Mouse (Mus musculus): ENCODE data around the gene Parp9. TPM values are rescaled to one million over a fixed set of nuclear protein-coding genes. Genes with fewer than 3 reads are reported as not detected.
A peak's percentile ranks its signal among the peaks of the same experiment; 100 is the strongest.
"Not testable (repeated sequence)": the region's sequence is repeated elsewhere in the genome, so short reads cannot be mapped to it uniquely, and the experiment has no call there.

Gene Parp9
- polyA plus RNA-seq, 1 experiment from 2014 or later = 6.8 TPM

GRCm38 (mm10) chr16:35933181-35933580, 5.1 kb upstream of the Parp9 start:
- H3K36me3 ChIP-seq = peaks cover 11% of the 10 kb centered on the region; the same call in 1 of the 2 replicates
- no peak overlapping the region for H3K9ac ChIP-seq
- no peak for ATAC-seq (ENCODE audit: low read depth)
- no peak overlapping the region for H3K4me2 ChIP-seq
- H3K4me3 ChIP-seq (replicated peaks) = no peak overlapping the region
- peaks cover 11% of the 10 kb centered on the region for H3K4me1 ChIP-seq (replicated peaks)
- no peaks in the 10 kb centered on the region for H3K9me3 ChIP-seq (replicated peaks)
- no peaks in the 10 kb centered on the region for H3K27me3 ChIP-seq
- no peak for DNase-seq
- no peak overlapping the region for H3K27ac ChIP-seq
- 75% methylated on average over 10 of the region's 10 CpGs for WGBS (ENCODE audit: insufficient replicate concordance)

- Histone ChIP-seq H3K9me3 (replicated peaks) (no peaks in the 10 kb centered on the region), H3K27ac (peak overlapping the region; percentile 68), H3K4me2 (peak overlapping the region; percentile 92), H3K36me3 (peaks cover 6% of the 10 kb centered on the region; the same call in 1 of the 2 replicates), H3K9ac (peak overlapping the region; percentile 86), H3K27me3 (no peaks in the 10 kb centered on the region), H3K4me3 (replicated peaks) (peak overlapping the region; percentile 86), H3K4me1 (replicated peaks) (peaks cover 26% of the 10 kb centered on the region)
- peak; percentile 54 for ATAC-seq (ENCODE audit: low read depth)
- peak; percentile 8 for DNase-seq
- 2% methylated on average over 6 of the region's 6 CpGs for WGBS (ENCODE audit: insufficient replicate concordance)
Observed at GRCm38 (mm10) chr16:35939261-35939660, 991 bp downstream of the Parp9 start.

- DNase-seq (peak; percentile 75), ATAC-seq (ENCODE audit: low read depth) (peak; percentile 73)
- Histone ChIP-seq H3K4me3 (replicated peaks) (peak overlapping the region; percentile 86), H3K4me2 (peak overlapping the region; percentile 92), H3K27me3 (no peaks in the 10 kb centered on the region), H3K9ac (peak overlapping the region; percentile 86), H3K36me3 (peaks cover 6% of the 10 kb centered on the region; the same call in 1 of the 2 replicates), H3K9me3 (replicated peaks) (no peaks in the 10 kb centered on the region), H3K4me1 (replicated peaks) (peaks cover 26% of the 10 kb centered on the region), H3K27ac (no peak overlapping the region)
- WGBS (ENCODE audit: insufficient replicate concordance) = 5% methylated on average over 9 of the region's 9 CpGs
Observed at GRCm38 (mm10) chr16:35939690-35940089, 1.4 kb downstream of the Parp9 start.

- Histone ChIP-seq H3K4me2 (no peak overlapping the region), H3K36me3 (peaks cover 6% of the 10 kb centered on the region; the same call in 1 of the 2 replicates), H3K4me1 (replicated peaks) (peaks cover 26% of the 10 kb centered on the region), H3K9me3 (replicated peaks) (no peaks in the 10 kb centered on the region), H3K4me3 (replicated peaks) (no peak overlapping the region), H3K27me3 (no peaks in the 10 kb centered on the region), H3K27ac (no peak overlapping the region), H3K9ac (no peak overlapping the region)
- DNase-seq (peak; percentile 29), ATAC-seq (ENCODE audit: low read depth) (no peak)
- 60% methylated on average over 7 of the region's 7 CpGs for WGBS (ENCODE audit: insufficient replicate concordance)
Observed at GRCm38 (mm10) chr16:35941382-35941781, 3.1 kb downstream of the Parp9 start.

- H3K4me2 ChIP-seq = no peak overlapping the region
- H3K36me3 ChIP-seq = peaks cover 11% of the 10 kb centered on the region; the same call in 1 of the 2 replicates
- no peak overlapping the region for H3K4me3 ChIP-seq (replicated peaks)
- WGBS (ENCODE audit: insufficient replicate concordance) = 70% methylated on average over 5 of the region's 5 CpGs
- no peaks in the 10 kb centered on the region for H3K9me3 ChIP-seq (replicated peaks)
- no peak overlapping the region for H3K9ac ChIP-seq
- H3K27ac ChIP-seq = no peak overlapping the region
- ATAC-seq (ENCODE audit: low read depth) = no peak
- no peaks in the 10 kb centered on the region for H3K27me3 ChIP-seq
- DNase-seq = no peak
- H3K4me1 ChIP-seq (replicated peaks) = no peaks in the 10 kb centered on the region
Observed at GRCm38 (mm10) chr16:35949264-35949663, 11.0 kb downstream of the Parp9 start.

GRCm38 (mm10) chr16:35951216-35951615, 12.9 kb downstream of the Parp9 start:
- Histone ChIP-seq H3K27me3 (no peaks in the 10 kb centered on the region), H3K9ac (no peak overlapping the region), H3K4me2 (no peak overlapping the region), H3K4me3 (replicated peaks) (no peak overlapping the region), H3K27ac (no peak overlapping the region), H3K4me1 (replicated peaks) (no peaks in the 10 kb centered on the region), H3K9me3 (replicated peaks) (no peaks in the 10 kb centered on the region), H3K36me3 (peaks cover 11% of the 10 kb centered on the region; the same call in 1 of the 2 replicates)
- ATAC-seq (ENCODE audit: low read depth) (no peak), DNase-seq (no peak)
- 86% methylated on average over 3 of the region's 3 CpGs for WGBS (ENCODE audit: insufficient replicate concordance)

GRCm38 (mm10) chr16:35952628-35953130, 14.4 kb downstream of the Parp9 start:
- Histone ChIP-seq H3K9ac (no peak overlapping the region), H3K27me3 (no peaks in the 10 kb centered on the region), H3K4me2 (no peak overlapping the region), H3K4me1 (replicated peaks) (no peaks in the 10 kb centered on the region), H3K36me3 (peaks cover 11% of the 10 kb centered on the region; the same call in 1 of the 2 replicates), H3K4me3 (replicated peaks) (no peak overlapping the region), H3K9me3 (replicated peaks) (no peaks in the 10 kb centered on the region), H3K27ac (no peak overlapping the region)
- ATAC-seq (ENCODE audit: low read depth) (no peak), DNase-seq (no peak)
- 66% methylated on average over 5 of the region's 5 CpGs for WGBS (ENCODE audit: insufficient replicate concordance)

GRCm38 (mm10) chr16:35965991-35966390, 27.7 kb downstream of the Parp9 start:
- H3K4me3 ChIP-seq (replicated peaks); H3K9ac ChIP-seq; H3K9me3 ChIP-seq (replicated peaks); H3K4me1 ChIP-seq (replicated peaks); H3K4me2 ChIP-seq; H3K27me3 ChIP-seq; DNase-seq; H3K27ac ChIP-seq; ATAC-seq (ENCODE audit: low read depth); H3K36me3 ChIP-seq: not testable (repeated sequence)
- WGBS (ENCODE audit: insufficient replicate concordance) = 68% methylated on average over 3 of the region's 4 CpGs

GRCm38 (mm10) chr16:35966411-35967115, 28.3 kb downstream of the Parp9 start:
- Histone ChIP-seq H3K4me3 (replicated peaks) (no peak overlapping the region), H3K4me1 (replicated peaks) (no peaks in the 10 kb centered on the region), H3K36me3 (0 out of 2 replicates have a peak, but pooled peaks cover 6% of the 10 kb centered on the region), H3K9ac (no peak overlapping the region), H3K9me3 (replicated peaks) (no peaks in the 10 kb centered on the region), H3K27ac (no peak overlapping the region), H3K4me2 (no peak overlapping the region), H3K27me3 (no peaks in the 10 kb centered on the region)
- ATAC-seq (ENCODE audit: low read depth) = no peak
- no peak for DNase-seq
- WGBS (ENCODE audit: insufficient replicate concordance) = 55% methylated on average over 5 of the region's 5 CpGs

- ATAC-seq (ENCODE audit: low read depth) (no peak), DNase-seq (no peak)
- no peak overlapping the region for H3K4me3 ChIP-seq (replicated peaks)
- H3K9me3 ChIP-seq (replicated peaks) = no peaks in the 10 kb centered on the region
- no peak overlapping the region for H3K4me2 ChIP-seq
- 0 out of 2 replicates have a peak, but pooled peaks cover 6% of the 10 kb centered on the region for H3K36me3 ChIP-seq
- H3K4me1 ChIP-seq (replicated peaks) = no peaks in the 10 kb centered on the region
- no peak overlapping the region for H3K27ac ChIP-seq
- H3K9ac ChIP-seq = no peak overlapping the region
- no peaks in the 10 kb centered on the region for H3K27me3 ChIP-seq
- 80% methylated on average over 4 of the region's 4 CpGs for WGBS (ENCODE audit: insufficient replicate concordance)
Observed at GRCm38 (mm10) chr16:35967319-35967718, 29.0 kb downstream of the Parp9 start.

- no peaks in the 10 kb centered on the region for H3K9me3 ChIP-seq (replicated peaks)
- 61% methylated on average over 2 of the region's 2 CpGs for WGBS (ENCODE audit: insufficient replicate concordance)
- no peaks in the 10 kb centered on the region for H3K27me3 ChIP-seq
- H3K27ac ChIP-seq = no peak overlapping the region
- H3K36me3 ChIP-seq = 0 out of 2 replicates have a peak, but pooled peaks cover 6% of the 10 kb centered on the region
- no peak overlapping the region for H3K9ac ChIP-seq
- DNase-seq (no peak), ATAC-seq (ENCODE audit: low read depth) (no peak)
- no peak overlapping the region for H3K4me3 ChIP-seq (replicated peaks)
- no peaks in the 10 kb centered on the region for H3K4me1 ChIP-seq (replicated peaks)
- no peak overlapping the region for H3K4me2 ChIP-seq
Observed at GRCm38 (mm10) chr16:35968149-35968548, 29.9 kb downstream of the Parp9 start.
